Mouse (Mus musculus) forebrain, postnatal 0 days (tissue): ENCODE data around the gene Atp6v0e. TPM values are rescaled to one million over a fixed set of nuclear protein-coding genes. Genes with fewer than 3 reads are reported as not detected.

Experiments used
- ATAC-seq: fragments of 200-750 bp; cut with Nextera tagmentation; 2 replicates; pipeline ENCODE4 v1.8.0; 2017; ENCODE audit warnings: mild to moderate bottlenecking, moderate library complexity
- DNase-seq: peaks from one replicate; pipeline ENCODE4 v3.0.0-alpha.2; 2015
- H3K27ac ChIP-seq: fragments of 300-500 bp; sonication (generic); 2 replicates; pipeline ENCODE4 v1.5.1; 2014; ENCODE audit warnings: low read depth, mild to moderate bottlenecking, antibody characterized with exemption, low read length, moderate library complexity, mixed read lengths
- H3K27me3 ChIP-seq: fragments of 300-500 bp; sonication (generic); 2 replicates; pipeline ENCODE4 v1.6.1; 2014; ENCODE audit warnings: mild to moderate bottlenecking, low read length, mixed read lengths; ENCODE audit not compliant: insufficient read depth
- H3K36me3 ChIP-seq: fragments of 300-500 bp; sonication (generic); 2 replicates; pipeline ENCODE4 v1.6.1; 2014; ENCODE audit warnings: mild to moderate bottlenecking, moderate library complexity; ENCODE audit not compliant: insufficient read depth
- H3K4me1 ChIP-seq: fragments of 300-500 bp; sonication (generic); 2 replicates; pipeline ENCODE4 v1.6.1; 2014; ENCODE audit warnings: antibody characterized with exemption; ENCODE audit not compliant: insufficient read depth
- H3K4me2 ChIP-seq: fragments of 300-500 bp; sonication (generic); 2 replicates; pipeline ENCODE4 v1.6.1; 2014; ENCODE audit warnings: low read depth, mild to moderate bottlenecking, moderate library complexity
- H3K4me3 ChIP-seq: fragments of 300-500 bp; sonication (generic); 2 replicates; pipeline ENCODE4 v1.5.1; 2014; ENCODE audit warnings: low read depth, low read length, mixed read lengths
- H3K9ac ChIP-seq: fragments of 300-500 bp; sonication (generic); 2 replicates; pipeline ENCODE4 v1.6.1; 2014; ENCODE audit warnings: mild to moderate bottlenecking
- H3K9me3 ChIP-seq: fragments of 300-500 bp; sonication (generic); 2 replicates; pipeline ENCODE4 v1.6.1; 2016; ENCODE audit warnings: low read length
- CTCF ChIP-seq: sonication (generic); IDR thresholded peaks from 2 replicates; pipeline ENCODE4 v1.5.1; 2016; ENCODE audit warnings: antibody characterized with exemption, control low read depth, low read depth
- WGBS: fragments of 180-500 bp; shearing (Covaris S2); extraction: QIAGEN DNeasy Blood & Tissue Kit; methylation state at CpG from one replicate; pipeline ENCODE4 v1.1.7; 2014; 5-methylcytosine and 5-hydroxymethylcytosine counted together
- polyA plus RNA-seq: library from polyadenylated mRNA; unstranded; fragments of >200 nt; fragmentation: Nextera tagmentation; extraction: Ambion mirVana; gene quantifications from 2 replicates; pipeline ENCODE4 v1.2.1, GENCODE M21; 2015
- total RNA-seq: library from RNA; depleted of rRNA; stranded (reverse); fragments of >200 nt; gene quantifications from 2 replicates; pipeline ENCODE4 v1.2.3, GENCODE M21; 2014

The Atp6v0e gene
- total and polyA plus RNA-seq, 2 experiments from 2014 or later: 71.9 to 106 TPM

DNA sequence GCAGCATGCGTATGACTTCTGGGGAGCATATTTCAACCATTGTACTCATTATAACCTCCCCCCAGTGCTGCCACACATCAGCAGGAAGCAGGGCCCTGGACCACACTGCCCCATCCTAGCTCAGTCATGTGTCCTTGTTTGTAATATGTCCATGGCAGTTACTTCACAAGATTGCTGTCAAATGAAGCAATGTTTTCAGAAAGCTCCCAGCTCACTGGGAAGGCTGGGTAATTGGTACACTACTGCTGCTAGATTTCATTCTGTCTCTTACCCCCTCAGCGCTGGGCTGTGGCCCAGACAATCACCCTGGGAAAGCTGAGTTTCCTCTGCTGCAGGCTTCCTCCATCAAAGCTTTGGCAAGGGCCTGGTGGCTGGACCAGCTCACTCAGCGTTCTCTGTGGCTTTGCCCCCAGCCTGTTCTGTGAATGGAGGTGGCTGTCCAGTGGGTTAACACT lies 22.7 kb upstream of the Atp6v0e start:
- no peaks in the 10 kb centered on the region for H3K9me3 ChIP-seq
- H3K27ac ChIP-seq: no peak overlapping the region
- no peaks in the 10 kb centered on the region for H3K27me3 ChIP-seq
- peaks cover 79% of the 10 kb centered on the region for H3K36me3 ChIP-seq
- TF ChIP-seq CTCF: no peak
- ATAC-seq: no peak
- WGBS: 95% methylated on average over 3 of the region's 3 CpGs
- H3K4me1 ChIP-seq: no peaks in the 10 kb centered on the region
- DNase-seq: no peak
- no peak overlapping the region for H3K4me3 ChIP-seq
- no peak overlapping the region for H3K9ac ChIP-seq
- no peak overlapping the region for H3K4me2 ChIP-seq

- Histone ChIP-seq H3K36me3 (peaks cover 81% of the 10 kb centered on the region), H3K4me2 (no peak overlapping the region), H3K9ac (no peak overlapping the region), H3K27me3 (no peaks in the 10 kb centered on the region), H3K27ac (no peak overlapping the region), H3K4me3 (no peak overlapping the region), H3K9me3 (no peaks in the 10 kb centered on the region), H3K4me1 (no peaks in the 10 kb centered on the region)
- DNase-seq (no peak), ATAC-seq (no peak)
- WGBS: 96% methylated on average over 8 of the region's 8 CpGs
- TF ChIP-seq CTCF: no peak
These were observed 19.6 kb upstream of the Atp6v0e start for GRCm38 (mm10) chr17:26643456-26643855.

DNA sequence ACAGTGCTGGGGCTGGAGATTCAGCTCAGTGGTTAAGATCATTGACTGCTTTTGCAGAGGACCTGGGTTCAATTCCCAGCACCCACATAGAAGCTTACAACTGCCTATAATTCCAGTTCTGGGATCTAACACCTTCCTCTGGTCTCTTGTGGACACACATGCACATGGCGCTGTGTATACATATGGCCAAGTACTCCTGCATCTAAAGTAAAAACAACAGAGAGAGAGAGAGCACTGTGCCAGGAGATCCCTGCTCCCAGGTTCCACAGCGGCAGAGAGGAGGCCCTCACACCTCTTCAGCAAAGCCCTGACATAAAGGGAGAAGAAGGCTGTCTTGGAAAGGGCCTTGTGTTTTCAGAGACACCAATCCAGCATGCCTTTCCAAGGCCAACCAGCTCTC lies 19.0 kb upstream of the Atp6v0e start:
- no peak overlapping the region for H3K27ac ChIP-seq
- 93% methylated on average over 2 of the region's 2 CpGs for WGBS

GRCm38 (mm10) chr17:26644509-26645410 lies 18.3 kb upstream of the Atp6v0e start:
- Histone ChIP-seq H3K9ac (no peak overlapping the region), H3K36me3 (peaks cover 70% of the 10 kb centered on the region), H3K27me3 (no peaks in the 10 kb centered on the region), H3K9me3 (no peaks in the 10 kb centered on the region), H3K4me2 (no peak overlapping the region), H3K4me3 (no peak overlapping the region), H3K4me1 (no peaks in the 10 kb centered on the region), H3K27ac (peak overlapping the region; percentile 50; the same call in 1 of the 2 replicates)
- ATAC-seq: peak; percentile 75
- DNase-seq: peak; percentile 39
- no peak for TF ChIP-seq CTCF
- WGBS: 62% methylated on average over 9 of the region's 9 CpGs

More for the DNA sequence above, 19.0 kb upstream of the Atp6v0e start:
- DNase-seq (no peak), ATAC-seq (no peak)
- H3K9ac ChIP-seq: no peak overlapping the region
- no peaks in the 10 kb centered on the region for H3K27me3 ChIP-seq
- H3K4me2 ChIP-seq: no peak overlapping the region
- H3K9me3 ChIP-seq: no peaks in the 10 kb centered on the region
- no peak overlapping the region for H3K4me3 ChIP-seq
- peaks cover 77% of the 10 kb centered on the region for H3K36me3 ChIP-seq
- no peaks in the 10 kb centered on the region for H3K4me1 ChIP-seq
- no peak for TF ChIP-seq CTCF

DNA sequence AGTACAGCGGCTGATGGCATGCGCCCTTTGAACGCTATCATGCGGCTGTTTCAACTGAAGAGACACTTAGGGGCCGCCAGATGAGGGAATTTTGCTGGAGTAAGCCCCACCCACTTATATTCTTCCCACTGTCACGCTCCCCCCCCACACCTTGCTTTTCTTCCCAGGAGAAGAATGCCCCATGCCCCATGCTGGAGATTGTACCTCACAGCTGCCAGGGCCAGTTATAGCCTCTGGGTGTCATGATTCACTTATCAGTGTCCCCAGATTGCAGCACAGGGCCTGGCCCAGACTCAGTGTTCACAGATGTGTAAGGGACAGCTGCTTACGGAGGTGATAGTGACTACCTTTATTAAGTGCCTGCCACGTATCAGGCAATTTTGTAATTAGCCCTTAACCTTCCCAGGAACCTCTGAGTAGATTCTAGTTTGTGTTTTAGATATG lies 17.6 kb upstream of the Atp6v0e start:
- H3K9ac ChIP-seq: no peak overlapping the region
- no peak for TF ChIP-seq CTCF
- peaks cover 64% of the 10 kb centered on the region for H3K36me3 ChIP-seq
- no peak for DNase-seq
- no peaks in the 10 kb centered on the region for H3K9me3 ChIP-seq
- no peak overlapping the region for H3K4me2 ChIP-seq
- H3K4me1 ChIP-seq: no peaks in the 10 kb centered on the region
- no peak overlapping the region for H3K4me3 ChIP-seq
- no peaks in the 10 kb centered on the region for H3K27me3 ChIP-seq
- 82% methylated on average over 8 of the region's 8 CpGs for WGBS
- no peak overlapping the region for H3K27ac ChIP-seq
- ATAC-seq: no peak

DNA sequence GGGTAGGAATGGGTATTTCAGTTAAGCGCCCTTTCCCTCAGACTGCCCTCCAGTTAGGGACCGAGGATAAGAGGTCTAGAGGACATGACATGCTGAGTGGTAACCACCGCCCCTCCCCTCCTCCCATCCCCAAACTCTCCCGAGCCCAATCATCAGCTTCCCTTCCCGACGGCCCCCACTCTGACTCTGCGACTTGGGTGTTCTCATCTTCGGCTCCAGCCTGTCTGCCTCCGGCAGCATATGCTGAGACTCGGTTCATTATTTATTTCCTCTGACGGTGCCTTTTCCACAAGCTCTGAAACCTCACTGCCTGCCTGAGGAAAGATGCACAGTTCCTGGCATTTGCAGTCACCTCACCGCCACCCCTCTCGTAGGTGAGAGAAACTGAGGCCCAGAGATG lies 15.7 kb upstream of the Atp6v0e start:
- DNase-seq (no peak), ATAC-seq (no peak)
- Histone ChIP-seq H3K9me3 (no peaks in the 10 kb centered on the region), H3K9ac (no peak overlapping the region), H3K4me1 (no peaks in the 10 kb centered on the region), H3K27ac (no peak overlapping the region), H3K36me3 (peaks cover 50% of the 10 kb centered on the region), H3K4me3 (no peak overlapping the region), H3K4me2 (no peak overlapping the region), H3K27me3 (no peaks in the 10 kb centered on the region)
- 72% methylated on average over 13 of the region's 13 CpGs for WGBS
- TF ChIP-seq CTCF: no peak

DNA sequence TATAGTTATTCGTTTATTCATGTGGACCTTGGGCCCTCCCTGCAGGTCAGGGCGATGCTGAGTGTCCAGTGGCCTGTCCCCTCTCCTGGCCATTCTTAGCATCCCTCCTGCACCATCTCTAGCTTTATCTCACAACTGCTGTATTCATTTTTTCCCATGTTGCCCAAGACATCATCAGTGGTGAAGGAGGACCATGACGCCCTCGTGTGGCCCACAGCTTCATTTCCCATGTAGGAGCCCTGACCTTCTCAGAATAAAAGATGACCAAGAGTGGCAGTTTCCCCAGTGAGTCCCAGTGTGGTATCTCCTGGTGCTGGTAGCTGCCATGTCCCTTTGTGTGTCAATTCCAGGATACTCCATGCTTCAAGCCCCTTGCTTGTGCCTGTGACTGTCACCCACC lies 13.5 kb upstream of the Atp6v0e start:
- peaks cover 30% of the 10 kb centered on the region for H3K36me3 ChIP-seq
- H3K4me3 ChIP-seq: no peak overlapping the region
- no peaks in the 10 kb centered on the region for H3K4me1 ChIP-seq
- WGBS: 83% methylated on average over 4 of the region's 4 CpGs
- peak; percentile 36; the same call in 1 of the 2 replicates for TF ChIP-seq CTCF
- no peaks in the 10 kb centered on the region for H3K27me3 ChIP-seq
- no peak for DNase-seq
- no peak overlapping the region for H3K27ac ChIP-seq
- no peak overlapping the region for H3K9ac ChIP-seq
- H3K4me2 ChIP-seq: no peak overlapping the region
- no peaks in the 10 kb centered on the region for H3K9me3 ChIP-seq
- no peak for ATAC-seq
